Mouse (Mus musculus) forebrain, embryonic 15.5 days (tissue): ENCODE data around the gene Rapsn. TPM values are rescaled to one million over a fixed set of nuclear protein-coding genes. Genes with fewer than 3 reads are reported as not detected.
A peak's percentile ranks its signal among the peaks of the same experiment; 100 is the strongest.

Source experiments
- ATAC-seq: fragments of 200-750 bp; cut with Nextera tagmentation; replicated peaks from 2 replicates; pipeline ENCODE4 v1.8.0; 2017; ENCODE audit warnings: mild to moderate bottlenecking, moderate TSS enrichment, moderate library complexity
- H3K27ac ChIP-seq: fragments of 300-500 bp; sonication (generic); replicated peaks from 2 replicates; pipeline ENCODE4 v1.5.1; 2015; ENCODE audit warnings: mild to moderate bottlenecking, inconsistent platforms
- H3K27me3 ChIP-seq: fragments of 300-500 bp; sonication (generic); 2 replicates; pipeline ENCODE4 v1.6.1; 2015; ENCODE audit warnings: inconsistent platforms
- H3K36me3 ChIP-seq: fragments of 300-500 bp; sonication (generic); 2 replicates; pipeline ENCODE4 v1.6.1; 2015; ENCODE audit warnings: mild to moderate bottlenecking, inconsistent platforms
- H3K4me1 ChIP-seq: fragments of 300-500 bp; sonication (generic); 2 replicates; pipeline ENCODE4 v1.6.1; 2015; ENCODE audit warnings: inconsistent platforms
- H3K4me2 ChIP-seq: fragments of 300-500 bp; sonication (generic); replicated peaks from 2 replicates; pipeline ENCODE4 v1.6.1; 2015; ENCODE audit warnings: mild to moderate bottlenecking, inconsistent platforms
- H3K4me3 ChIP-seq: fragments of 300-500 bp; sonication (generic); 2 replicates; pipeline ENCODE4 v1.5.1; 2015; ENCODE audit warnings: mild to moderate bottlenecking, inconsistent platforms
- H3K9ac ChIP-seq: fragments of 300-500 bp; sonication (generic); replicated peaks from 2 replicates; pipeline ENCODE4 v1.6.1; 2015; ENCODE audit warnings: mild to moderate bottlenecking, inconsistent platforms
- H3K9me3 ChIP-seq: fragments of 300-500 bp; sonication (generic); 2 replicates; pipeline ENCODE4 v1.6.1; 2016; ENCODE audit warnings: inconsistent platforms
- WGBS: fragments of 180-500 bp; shearing (Covaris S2); methylation state at CpG from one replicate; pipeline ENCODE4 v1.1.7; 2015; ENCODE audit warnings: mixed read lengths; 5-methylcytosine and 5-hydroxymethylcytosine counted together
- polyA plus RNA-seq: library from polyadenylated mRNA; unstranded; fragments of >200 nt; fragmentation: Nextera tagmentation; extraction: Ambion mirVana; gene quantifications from 2 replicates; pipeline ENCODE4 v1.2.1, GENCODE M21; 2015

The Rapsn gene
- polyA plus RNA-seq, 1 experiment from 2014 or later: 0.74 TPM

GRCm38 (mm10) chr2:91058435-91058834 is 23.0 kb downstream of the Rapsn start:
- Histone ChIP-seq H3K4me1 (peaks cover 12% of the 10 kb centered on the region), H3K9ac (no peak overlapping the region), H3K27ac (no peak overlapping the region), H3K36me3 (peaks cover 69% of the 10 kb centered on the region), H3K4me3 (no peak overlapping the region), H3K27me3 (no peaks in the 10 kb centered on the region), H3K9me3 (no peaks in the 10 kb centered on the region), H3K4me2 (no peak overlapping the region)
- 91% methylated on average over 5 of the region's 5 CpGs for WGBS
- ATAC-seq: no peak

DNA sequence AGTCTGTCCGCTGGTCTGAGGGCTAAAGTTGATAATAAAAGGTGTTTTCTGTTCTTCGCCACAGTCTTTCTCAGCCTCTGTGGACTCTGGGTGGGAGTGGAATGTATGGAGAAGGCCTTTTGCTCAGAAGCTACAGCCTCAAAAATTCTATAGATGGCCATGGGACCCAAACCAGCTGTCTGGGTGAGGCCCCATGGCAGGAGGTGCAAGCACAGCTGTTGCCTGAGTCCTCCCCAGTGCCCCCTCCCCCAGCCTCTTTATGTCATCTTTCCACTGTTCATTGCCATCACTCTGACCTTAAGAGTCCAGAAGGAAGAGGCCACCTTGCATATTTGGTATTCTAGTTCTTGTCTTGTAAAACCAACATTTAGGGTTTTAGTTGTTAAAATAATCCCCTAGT is 24.0 kb downstream of the Rapsn start:
- no peak overlapping the region for H3K4me2 ChIP-seq
- H3K9ac ChIP-seq: no peak overlapping the region
- WGBS: 100% methylated on average over 2 of the region's 2 CpGs
- H3K4me1 ChIP-seq: peaks cover 12% of the 10 kb centered on the region
- no peak overlapping the region for H3K27ac ChIP-seq
- no peaks in the 10 kb centered on the region for H3K27me3 ChIP-seq
- no peaks in the 10 kb centered on the region for H3K9me3 ChIP-seq
- no peak overlapping the region for H3K4me3 ChIP-seq
- peaks cover 78% of the 10 kb centered on the region for H3K36me3 ChIP-seq
- ATAC-seq: no peak

- Histone ChIP-seq H3K27me3 (no peaks in the 10 kb centered on the region), H3K9me3 (no peaks in the 10 kb centered on the region), H3K27ac (no peak overlapping the region), H3K4me1 (no peaks in the 10 kb centered on the region), H3K36me3 (peaks cover 73% of the 10 kb centered on the region), H3K4me3 (no peak overlapping the region), H3K9ac (no peak overlapping the region), H3K4me2 (no peak overlapping the region)
- WGBS: 76% methylated on average over 10 of the region's 10 CpGs
- peak; percentile 55 for ATAC-seq
Observed at GRCm38 (mm10) chr2:91060544-91061355, 25.3 kb downstream of the Rapsn start.

DNA sequence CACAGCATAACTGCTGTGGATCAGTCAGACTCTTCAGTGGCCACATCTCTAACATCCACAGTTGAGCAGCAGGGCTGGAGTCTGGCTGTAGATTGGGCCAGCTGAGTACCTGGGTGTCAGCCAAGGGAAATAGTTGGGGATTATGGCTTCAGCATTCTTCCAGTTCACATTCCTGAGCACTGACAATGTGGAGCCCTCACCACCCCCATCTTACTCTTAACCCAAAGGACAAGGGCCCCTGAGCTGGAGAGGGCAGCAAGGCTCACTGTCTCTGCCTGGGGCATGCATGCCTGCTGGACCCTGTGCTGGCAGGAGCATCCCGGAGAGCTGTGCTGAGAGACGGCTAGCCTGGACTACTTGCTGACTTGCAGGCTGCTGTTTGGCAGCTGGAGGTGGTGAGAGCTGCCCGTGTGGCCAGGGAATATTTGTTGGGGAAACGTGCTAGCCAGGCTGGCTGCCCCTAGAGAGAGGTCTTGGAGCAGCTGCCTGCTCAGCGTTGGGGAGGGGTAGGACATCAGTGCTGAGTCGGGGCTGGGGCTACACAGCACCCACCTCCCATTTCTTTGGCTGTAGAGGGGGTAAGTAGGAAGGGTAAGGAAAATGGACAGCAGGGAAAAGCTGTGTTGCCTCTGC is 26.5 kb downstream of the Rapsn start:
- Histone ChIP-seq H3K36me3 (peaks cover 61% of the 10 kb centered on the region), H3K9me3 (no peaks in the 10 kb centered on the region), H3K4me3 (no peak overlapping the region), H3K27me3 (no peaks in the 10 kb centered on the region), H3K4me1 (no peaks in the 10 kb centered on the region), H3K27ac (no peak overlapping the region; the same call in 1 of the 2 replicates), H3K4me2 (no peak overlapping the region), H3K9ac (no peak overlapping the region)
- no peak for ATAC-seq
- 90% methylated on average over 6 of the region's 6 CpGs for WGBS

GRCm38 (mm10) chr2:91062779-91063606 is 27.6 kb downstream of the Rapsn start:
- WGBS: 92% methylated on average over 16 of the region's 16 CpGs
- no peak for ATAC-seq
- Histone ChIP-seq H3K4me2 (no peak overlapping the region), H3K27me3 (no peaks in the 10 kb centered on the region), H3K4me3 (no peak overlapping the region), H3K4me1 (no peaks in the 10 kb centered on the region), H3K27ac (no peak overlapping the region), H3K9me3 (no peaks in the 10 kb centered on the region), H3K36me3 (peaks cover 55% of the 10 kb centered on the region), H3K9ac (no peak overlapping the region)

DNA sequence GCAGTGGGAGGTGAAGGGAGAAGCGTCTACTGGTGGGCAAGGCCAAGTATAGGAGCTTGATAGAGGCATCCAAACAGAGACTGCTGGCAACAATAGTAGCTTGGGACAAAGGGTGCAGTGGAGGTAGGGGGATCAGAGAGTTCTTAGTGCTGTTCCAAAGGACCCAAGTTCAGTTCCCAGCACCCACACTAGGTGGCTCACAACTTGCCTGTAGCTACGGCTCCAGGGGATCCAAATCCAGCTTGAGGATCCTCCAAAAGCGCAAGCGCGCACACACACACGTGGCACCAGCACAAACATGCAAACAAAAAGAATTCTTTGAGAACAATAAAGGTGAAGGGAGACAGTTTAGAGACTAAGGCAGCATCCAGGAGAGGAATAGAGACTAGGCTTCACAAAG is 28.8 kb downstream of the Rapsn start:
- H3K36me3 ChIP-seq: peaks cover 43% of the 10 kb centered on the region
- 80% methylated on average over 6 of the region's 6 CpGs for WGBS

GRCm38 (mm10) chr2:91065544-91065943 is 30.1 kb downstream of the Rapsn start:
- Histone ChIP-seq H3K36me3 (peaks cover 37% of the 10 kb centered on the region), H3K9me3 (no peaks in the 10 kb centered on the region), H3K4me3 (no peak overlapping the region), H3K9ac (no peak overlapping the region), H3K27me3 (no peaks in the 10 kb centered on the region), H3K27ac (no peak overlapping the region), H3K4me2 (no peak overlapping the region), H3K4me1 (peaks cover 15% of the 10 kb centered on the region)
- ATAC-seq: no peak
- 51% methylated on average over 3 of the region's 3 CpGs for WGBS

More for the DNA sequence above, 28.8 kb downstream of the Rapsn start:
- H3K4me1 ChIP-seq: peaks cover 10% of the 10 kb centered on the region
- no peak overlapping the region for H3K27ac ChIP-seq
- no peak overlapping the region for H3K4me2 ChIP-seq
- H3K27me3 ChIP-seq: no peaks in the 10 kb centered on the region
- H3K9me3 ChIP-seq: no peaks in the 10 kb centered on the region
- no peak for ATAC-seq
- H3K4me3 ChIP-seq: no peak overlapping the region
- H3K9ac ChIP-seq: no peak overlapping the region

DNA sequence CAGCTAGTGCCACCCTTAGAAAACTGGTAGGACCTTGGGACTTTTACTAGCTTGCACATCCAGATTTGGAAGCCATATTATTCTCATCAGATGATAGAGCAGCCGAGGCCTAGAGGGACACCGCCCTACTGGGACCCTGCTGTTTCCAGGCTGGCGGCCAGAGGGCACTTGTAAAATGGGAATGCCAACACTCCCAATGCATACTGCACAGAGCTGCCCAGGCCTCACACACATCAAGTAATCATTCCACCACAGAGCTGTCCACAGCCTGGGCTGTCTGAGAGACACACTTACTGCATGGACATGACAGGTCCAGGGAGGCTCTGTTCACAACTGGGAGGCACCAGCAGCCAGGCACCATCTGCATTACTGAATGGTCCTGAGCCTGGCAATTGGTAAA is 31.0 kb downstream of the Rapsn start:
- peaks cover 34% of the 10 kb centered on the region for H3K36me3 ChIP-seq

GRCm38 (mm10) chr2:91068162-91068871 is 32.9 kb downstream of the Rapsn start:
- no peak overlapping the region; the same call in 1 of the 2 replicates for H3K4me3 ChIP-seq
- peaks cover 26% of the 10 kb centered on the region for H3K4me1 ChIP-seq
- no peaks in the 10 kb centered on the region for H3K9me3 ChIP-seq
- WGBS: 52% methylated on average over 13 of the region's 13 CpGs
- H3K27me3 ChIP-seq: no peaks in the 10 kb centered on the region
- H3K4me2 ChIP-seq: peak overlapping the region; percentile 58
- ATAC-seq: no peak
- H3K27ac ChIP-seq: no peak overlapping the region
- H3K36me3 ChIP-seq: peaks cover 16% of the 10 kb centered on the region; the same call in 1 of the 2 replicates
- peak overlapping the region; percentile 70; the same call in 1 of the 2 replicates for H3K9ac ChIP-seq

More for the DNA sequence above, 31.0 kb downstream of the Rapsn start:
- Histone ChIP-seq H3K9ac (no peak overlapping the region), H3K9me3 (no peaks in the 10 kb centered on the region), H3K4me2 (no peak overlapping the region), H3K27me3 (no peaks in the 10 kb centered on the region), H3K4me1 (peaks cover 23% of the 10 kb centered on the region), H3K27ac (no peak overlapping the region), H3K4me3 (no peak overlapping the region)
- WGBS: 80% methylated on average over 3 of the region's 3 CpGs
- no peak for ATAC-seq

DNA sequence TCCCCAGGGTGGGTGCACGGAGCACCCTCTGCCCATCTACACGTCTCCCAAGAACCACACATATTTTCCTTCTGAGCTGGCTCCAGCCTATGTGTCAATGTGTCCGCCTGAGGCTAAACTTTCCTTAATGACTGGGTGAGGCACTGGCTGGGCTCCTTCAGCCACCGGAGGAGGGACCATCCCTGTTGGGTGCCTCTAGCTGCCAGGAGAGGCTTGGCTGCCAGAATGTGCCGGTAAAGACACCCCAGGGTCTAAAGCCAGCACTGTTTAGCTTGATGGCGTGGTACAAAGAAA is 33.4 kb downstream of the Rapsn start:
- ATAC-seq: no peak
- WGBS: 48% methylated on average over 6 of the region's 6 CpGs
- Histone ChIP-seq H3K27me3 (no peaks in the 10 kb centered on the region), H3K9ac (peak overlapping the region; percentile 70; the same call in 1 of the 2 replicates), H3K9me3 (no peaks in the 10 kb centered on the region), H3K36me3 (peaks cover 11% of the 10 kb centered on the region; the same call in 1 of the 2 replicates), H3K4me1 (peaks cover 26% of the 10 kb centered on the region), H3K27ac (no peak overlapping the region), H3K4me3 (peak overlapping the region; percentile 74), H3K4me2 (peak overlapping the region; percentile 58)

- ATAC-seq: peak; percentile 2; the same call in 1 of the 2 replicates
- Histone ChIP-seq H3K4me1 (peaks cover 26% of the 10 kb centered on the region), H3K36me3 (0 out of 2 replicates have a peak, but pooled peaks cover 5% of the 10 kb centered on the region), H3K9ac (peak overlapping the region; percentile 70), H3K4me2 (peak overlapping the region; percentile 58), H3K27me3 (no peaks in the 10 kb centered on the region), H3K27ac (peak overlapping the region; percentile 79), H3K4me3 (peak overlapping the region; percentile 74), H3K9me3 (no peaks in the 10 kb centered on the region)
- 10% methylated on average over 14 of the region's 14 CpGs for WGBS
Observed at GRCm38 (mm10) chr2:91069306-91070000, 34.0 kb downstream of the Rapsn start.
